Mouse (Mus musculus): ENCODE data around the gene Fam163b. TPM values are rescaled to one million over a fixed set of nuclear protein-coding genes. Genes with fewer than 3 reads are reported as not detected.

Gene Fam163b
- polyA plus RNA-seq, 1 experiment from 2014 or later = 0.79 TPM

Other genes starting within 250 kb of the Fam163b start
- 42.1 and 43.0 TPM in 2 replicates for gene Surf6, start 239.6 kb downstream of the Fam163b start, polyA plus RNA-seq (2016; fragmentation: Nextera tagmentation; extraction: Ambion mirVana)
- 79.3 and 82.8 TPM in 2 replicates for gene Med22, start 231.8 kb downstream of the Fam163b start, polyA plus RNA-seq (2016; fragmentation: Nextera tagmentation; extraction: Ambion mirVana)
- gene Rpl7a, start 231.7 kb downstream of the Fam163b start, polyA plus RNA-seq (2016; fragmentation: Nextera tagmentation; extraction: Ambion mirVana) = 702 and 807 TPM in 2 replicates
- gene Surf2, start 226.1 kb downstream of the Fam163b start, polyA plus RNA-seq (2016; fragmentation: Nextera tagmentation; extraction: Ambion mirVana) = 50.6 and 60.5 TPM in 2 replicates
- gene Surf1, start 226.0 kb downstream of the Fam163b start, polyA plus RNA-seq (2016; fragmentation: Nextera tagmentation; extraction: Ambion mirVana) = 44.0 and 50.3 TPM in 2 replicates
- 171 and 192 TPM in 2 replicates for gene Surf4, start 208.6 kb downstream of the Fam163b start, polyA plus RNA-seq (2016; fragmentation: Nextera tagmentation; extraction: Ambion mirVana)
- 0.06 TPM in 1 of 2 replicates, not detected in the other for gene Stkld1, start 208.4 kb downstream of the Fam163b start, polyA plus RNA-seq (2016; fragmentation: Nextera tagmentation; extraction: Ambion mirVana)
- 59.4 and 61.0 TPM in 2 replicates for gene Rexo4, start 178.1 kb downstream of the Fam163b start, polyA plus RNA-seq (2016; fragmentation: Nextera tagmentation; extraction: Ambion mirVana)
- gene Adamts13, start 169.1 kb downstream of the Fam163b start, polyA plus RNA-seq (2016; fragmentation: Nextera tagmentation; extraction: Ambion mirVana) = 0.04 TPM in 1 of 2 replicates, not detected in the other
- gene Cacfd1, start 132.6 kb downstream of the Fam163b start, polyA plus RNA-seq (2016; fragmentation: Nextera tagmentation; extraction: Ambion mirVana) = 86.4 and 109 TPM in 2 replicates
- gene Slc2a6, start 114.5 kb downstream of the Fam163b start, polyA plus RNA-seq (2016; fragmentation: Nextera tagmentation; extraction: Ambion mirVana) = 0.49 and 0.91 TPM in 2 replicates
- 0.16 and 1.5 TPM in 2 replicates for gene Mymk, start 70.3 kb downstream of the Fam163b start, polyA plus RNA-seq (2016; fragmentation: Nextera tagmentation; extraction: Ambion mirVana)
- 3.5 and 9.1 TPM in 2 replicates for gene Adamtsl2, start 63.1 kb downstream of the Fam163b start, polyA plus RNA-seq (2016; fragmentation: Nextera tagmentation; extraction: Ambion mirVana)
- not detected in 2 replicates for gene Dbh, start 22.7 kb upstream of the Fam163b start, polyA plus RNA-seq (2016; fragmentation: Nextera tagmentation; extraction: Ambion mirVana)
- gene Sardh, start 105.8 kb upstream of the Fam163b start, polyA plus RNA-seq (2016; fragmentation: Nextera tagmentation; extraction: Ambion mirVana) = 2.5 and 3.1 TPM in 2 replicates

All from limb, embryonic 10.5 days (tissue).